Mouse (Mus musculus) bone marrow, adult 2 months (tissue): ENCODE results near the gene Slc8b1.

Experiments
- CTCF ChIP-seq: fragments of 200-500 bp; IDR thresholded peaks from 2 replicates; pipeline ENCODE4 v1.5.1; 2011; ENCODE audit warnings: low read length, control low read depth; ENCODE audit not compliant: control insufficient read depth, insufficient read depth
- POLR2A ChIP-seq: fragments of 200-500 bp; IDR thresholded peaks from 2 replicates; pipeline ENCODE4 v1.6.1; 2011; ENCODE audit warnings: low read depth, mild to moderate bottlenecking, control low read depth, low read length, borderline replicate concordance; ENCODE audit not compliant: control insufficient read depth

GRCm38 (mm10) chr5:120465860-120466259, 45.1 kb upstream of the Slc8b1 start:
- TF ChIP-seq CTCF (no peak), POLR2A (no peak)
